Mouse (Mus musculus) layer of hippocampus, adult 2 months (tissue): ENCODE results near the gene Myrip. TPM values are rescaled to one million over a fixed set of nuclear protein-coding genes. Genes with fewer than 3 reads are reported as not detected.
A peak's percentile ranks its signal among the peaks of the same experiment; 100 is the strongest.

ENCODE experiments used
- DNase-seq, 2 experiments: peaks; one replicate each; pipeline ENCODE4 v3.0.0; 2022; ENCODE audit warnings: low spot score in 2 of 2
- H3K27ac ChIP-seq: fragments of 200-600 bp; 2 replicates; pipeline ENCODE4 v1.8.1; 2022
- H3K4me3 ChIP-seq: fragments of 200-600 bp; 2 replicates; pipeline ENCODE4 v1.8.1; 2022; ENCODE audit warnings: mild to moderate bottlenecking
- CTCF ChIP-seq: fragments of 200-600 bp; conservative IDR thresholded peaks from 2 replicates; pipeline ENCODE4 v1.8.1; 2022; ENCODE audit warnings: antibody characterized with exemption, mild to moderate bottlenecking, moderate library complexity
- total RNA-seq, 2 experiments: library from RNA; stranded (reverse); gene quantifications; 2 replicates each; pipeline ENCODE4 v1.2.3; 2021

Gene Myrip
- total RNA-seq, 2 experiments from 2014 or later: 54.7 to 58.7 TPM

- no peak for DNase-seq
- TF ChIP-seq CTCF: 0 out of 2 replicates have a peak, but pooled peaks have one; percentile 3
- Histone ChIP-seq H3K27ac (peak overlapping the region; percentile 79), H3K4me3 (no peak overlapping the region)
Observed at GRCm38 (mm10) chr9:120345651-120346151, 44.4 kb downstream of the Myrip start.

- DNase-seq: peak; percentile 57 to 81
- peak overlapping the region; percentile 88 for H3K27ac ChIP-seq
- H3K4me3 ChIP-seq: no peak overlapping the region
- no peak for TF ChIP-seq CTCF
Observed at GRCm38 (mm10) chr9:120349145-120349544, 47.8 kb downstream of the Myrip start.

DNA sequence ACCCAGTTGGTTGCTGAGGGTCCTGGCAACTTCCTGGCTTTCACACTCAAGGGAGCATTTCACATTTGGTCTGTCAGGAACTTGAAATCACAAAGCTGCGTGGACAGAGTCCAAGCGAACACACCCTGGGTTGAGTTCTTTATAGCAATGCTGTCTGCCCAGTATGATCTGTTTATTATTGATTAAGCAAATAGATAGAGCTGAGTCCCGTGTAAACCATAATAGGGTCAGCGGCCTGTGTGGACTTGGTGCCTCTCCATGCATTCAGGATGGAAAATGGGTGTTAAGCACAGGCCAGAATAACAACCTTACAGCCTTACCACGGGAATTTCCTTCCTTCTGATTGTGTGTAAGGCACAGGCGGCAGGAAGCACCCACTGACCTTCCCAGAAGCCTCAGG is 49.0 kb downstream of the Myrip start:
- peak overlapping the region; percentile 70 for H3K27ac ChIP-seq
- no peak for TF ChIP-seq CTCF
- DNase-seq: no peak
- no peak overlapping the region for H3K4me3 ChIP-seq

- no peak for TF ChIP-seq CTCF
- Histone ChIP-seq H3K27ac (peak overlapping the region; percentile 70; the same call in 1 of the 2 replicates), H3K4me3 (no peak overlapping the region)
- no peak for DNase-seq
Observed at GRCm38 (mm10) chr9:120351061-120351460, 49.7 kb downstream of the Myrip start.

DNA sequence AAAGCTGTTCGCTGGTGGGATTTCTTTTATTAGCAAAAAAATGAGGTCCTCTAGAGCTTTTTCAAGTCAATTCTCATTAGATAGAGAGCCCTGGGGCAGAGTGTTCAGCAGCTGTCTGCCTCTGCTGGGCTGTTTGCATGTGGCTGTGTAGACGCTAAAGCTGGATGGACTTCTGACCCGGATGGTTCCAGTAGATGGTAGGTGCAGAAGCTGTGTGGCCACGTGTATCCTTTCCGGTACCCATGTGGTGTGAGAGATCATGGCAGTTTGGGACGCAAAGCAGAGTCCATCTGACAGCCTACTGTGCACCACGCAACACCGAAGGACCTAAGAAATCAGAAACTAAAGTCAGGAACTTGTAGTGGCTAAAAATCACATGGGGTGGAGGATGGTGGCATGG is 50.2 kb downstream of the Myrip start:
- TF ChIP-seq CTCF: no peak
- peak overlapping the region; percentile 70; the same call in 1 of the 2 replicates for H3K27ac ChIP-seq
- no peak for DNase-seq
- H3K4me3 ChIP-seq: no peak overlapping the region

- no peak for DNase-seq
- no peak overlapping the region for H3K4me3 ChIP-seq
- H3K27ac ChIP-seq: no peak overlapping the region
- TF ChIP-seq CTCF: no peak
Observed at GRCm38 (mm10) chr9:120353036-120353435, 51.7 kb downstream of the Myrip start.

- no peak overlapping the region for H3K4me3 ChIP-seq
- peak; percentile 60 for TF ChIP-seq CTCF
- DNase-seq: no peak
- H3K27ac ChIP-seq: peak overlapping the region; percentile 46; the same call in 1 of the 2 replicates
Observed at GRCm38 (mm10) chr9:120353967-120354366, 52.7 kb downstream of the Myrip start.

DNA sequence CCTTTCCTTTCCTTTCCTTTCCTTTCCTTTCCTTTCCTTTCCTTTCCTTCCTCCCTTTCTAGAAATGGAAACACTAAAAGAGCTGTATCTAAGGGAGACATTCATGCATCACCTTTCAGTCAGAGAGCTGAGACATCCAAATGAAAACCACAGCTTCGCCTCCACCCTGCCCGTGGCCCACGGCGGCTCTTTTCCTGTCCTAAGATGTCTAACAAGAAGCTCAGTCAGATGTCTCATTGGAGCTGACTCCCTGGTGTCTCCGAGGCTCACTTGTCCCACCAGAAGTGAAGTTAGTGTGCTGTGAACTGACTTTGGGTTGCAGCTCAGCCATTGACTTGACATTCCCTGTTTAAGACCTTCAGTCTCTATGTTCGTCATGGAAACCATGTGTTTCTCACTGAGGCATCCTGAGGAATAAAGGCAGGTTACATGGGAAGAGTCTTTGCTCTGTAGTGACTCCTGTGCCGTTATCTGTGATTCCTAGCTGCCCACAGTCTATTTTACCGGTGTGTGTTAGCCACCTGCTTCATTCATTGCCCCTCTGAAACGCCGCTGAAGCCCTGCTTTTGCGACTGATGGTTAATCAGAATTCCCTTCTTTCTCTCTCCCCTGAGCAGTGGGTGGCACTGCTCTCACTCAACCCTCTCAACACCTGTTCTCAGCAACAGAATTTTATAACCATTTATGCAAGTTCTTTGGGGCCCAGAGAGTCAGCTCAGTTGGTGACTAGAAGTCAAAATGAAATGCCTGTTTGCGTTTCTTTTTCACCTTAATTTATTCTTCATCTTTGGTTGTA is 53.4 kb downstream of the Myrip start:
- no peak for DNase-seq
- no peak for TF ChIP-seq CTCF
- peak overlapping the region; percentile 88 for H3K27ac ChIP-seq

DNA sequence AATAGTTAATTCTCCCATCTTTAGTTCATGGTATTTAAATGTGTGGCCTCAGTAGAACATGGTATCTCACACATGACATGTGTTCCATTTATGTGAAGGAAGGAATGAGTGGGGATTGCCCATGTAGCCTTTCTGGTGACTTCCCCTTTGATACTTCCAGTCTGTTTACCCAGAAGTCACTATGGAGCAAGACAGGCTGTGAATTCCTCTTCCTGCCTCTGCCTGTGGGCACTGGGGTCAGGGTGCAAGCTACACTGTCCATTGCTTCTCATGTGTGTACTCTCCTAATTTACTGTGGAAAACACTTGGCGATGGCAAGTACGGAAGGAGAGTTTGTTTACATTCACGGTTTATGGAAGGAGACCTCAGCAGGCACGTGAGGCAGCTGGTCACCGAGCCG is 55.2 kb downstream of the Myrip start:
- H3K27ac ChIP-seq: peak overlapping the region; percentile 94; the same call in 1 of the 2 replicates
- DNase-seq: no peak
- no peak for TF ChIP-seq CTCF
- no peak overlapping the region for H3K4me3 ChIP-seq

More for the DNA sequence above, 53.4 kb downstream of the Myrip start:
- no peak overlapping the region for H3K4me3 ChIP-seq

- peak overlapping the region; percentile 94 for H3K27ac ChIP-seq
- TF ChIP-seq CTCF: no peak
- no peak overlapping the region for H3K4me3 ChIP-seq
- DNase-seq: no peak
Observed at GRCm38 (mm10) chr9:120358060-120358459, 56.7 kb downstream of the Myrip start.

GRCm38 (mm10) chr9:120360397-120361177 is 59.3 kb downstream of the Myrip start:
- peak overlapping the region; percentile 94 for H3K27ac ChIP-seq
- peak overlapping the region; percentile 19; the same call in 1 of the 2 replicates for H3K4me3 ChIP-seq
- 0 out of 2 replicates have a peak, but pooled peaks have one; percentile 5 for TF ChIP-seq CTCF
- DNase-seq: peak; percentile 65 to 81

GRCm38 (mm10) chr9:120361656-120362055 is 60.3 kb downstream of the Myrip start:
- peak overlapping the region; percentile 94 for H3K27ac ChIP-seq
- no peak for DNase-seq
- no peak for TF ChIP-seq CTCF

DNA sequence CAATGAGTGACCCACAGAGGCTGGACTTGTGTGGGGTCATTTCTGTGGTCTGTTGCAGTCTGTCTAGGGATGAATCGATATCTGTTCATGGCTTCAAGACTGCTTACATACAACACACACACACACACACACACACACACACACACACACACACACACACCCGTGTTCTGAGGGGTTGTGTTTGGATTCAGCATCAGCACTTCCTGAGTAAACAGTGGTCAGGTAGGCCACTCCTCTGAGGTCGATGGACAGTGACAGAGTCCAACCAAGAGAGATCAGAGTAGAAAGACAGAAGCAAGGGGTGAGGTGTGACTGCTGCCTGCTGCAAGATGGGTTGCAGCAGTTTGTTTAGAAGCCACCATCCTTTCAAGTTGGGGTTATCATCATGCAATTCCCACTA is 61.4 kb downstream of the Myrip start:
- peak overlapping the region; percentile 94 for H3K27ac ChIP-seq
- H3K4me3 ChIP-seq: no peak overlapping the region
- no peak for DNase-seq
- TF ChIP-seq CTCF: no peak

More at GRCm38 (mm10) chr9:120361656-120362055, 60.3 kb downstream of the Myrip start:
- H3K4me3 ChIP-seq: no peak overlapping the region
